Mouse (Mus musculus) olfactory bulb, adult 2 months (tissue): ENCODE data around the gene Bcas3. TPM values are rescaled to one million over a fixed set of nuclear protein-coding genes. Genes with fewer than 3 reads are reported as not detected.

ENCODE experiments used
- H3K27ac ChIP-seq: fragments of 200-500 bp; 2 replicates; pipeline ENCODE4 v1.5.1; 2012; ENCODE audit warnings: low read depth, low read length; ENCODE audit not compliant: insufficient read depth
- H3K4me1 ChIP-seq: fragments of 200-500 bp; 2 replicates; pipeline ENCODE4 v1.6.1; 2012; ENCODE audit warnings: low read length; ENCODE audit not compliant: control insufficient read depth, insufficient read depth
- H3K4me3 ChIP-seq: fragments of 200-500 bp; 2 replicates; pipeline ENCODE4 v1.5.1; 2012; ENCODE audit warnings: mild to moderate bottlenecking, low read depth, low read length, moderate library complexity; ENCODE audit not compliant: insufficient read depth
- CTCF ChIP-seq: fragments of 200-500 bp; IDR thresholded peaks from 2 replicates; pipeline ENCODE4 v1.5.1; 2012; ENCODE audit warnings: low read depth, mild to moderate bottlenecking, low read length, moderate library complexity; ENCODE audit not compliant: insufficient read depth
- POLR2A ChIP-seq: fragments of 200-500 bp; IDR thresholded peaks from 2 replicates; pipeline ENCODE4 v1.6.1; 2012; ENCODE audit warnings: mild to moderate bottlenecking, low read depth, low read length, moderate library complexity; ENCODE audit not compliant: insufficient read depth
- WGBS: fragments of 180-500 bp; shearing (Covaris S2); methylation state at CpG from one replicate; pipeline ENCODE4 v1.1.7; 2018; 5-methylcytosine and 5-hydroxymethylcytosine counted together
- polyA plus RNA-seq: library from polyadenylated mRNA; stranded (reverse); fragments of >200 nt; gene quantifications from 2 replicates; pipeline ENCODE4 v1.2.4, GENCODE M21; 2012; ENCODE audit warnings: low replicate concordance; ENCODE audit not compliant: missing spikeins, insufficient read depth, insufficient read length

The Bcas3 gene
- polyA plus RNA-seq, 1 experiment, result not detected

DNA sequence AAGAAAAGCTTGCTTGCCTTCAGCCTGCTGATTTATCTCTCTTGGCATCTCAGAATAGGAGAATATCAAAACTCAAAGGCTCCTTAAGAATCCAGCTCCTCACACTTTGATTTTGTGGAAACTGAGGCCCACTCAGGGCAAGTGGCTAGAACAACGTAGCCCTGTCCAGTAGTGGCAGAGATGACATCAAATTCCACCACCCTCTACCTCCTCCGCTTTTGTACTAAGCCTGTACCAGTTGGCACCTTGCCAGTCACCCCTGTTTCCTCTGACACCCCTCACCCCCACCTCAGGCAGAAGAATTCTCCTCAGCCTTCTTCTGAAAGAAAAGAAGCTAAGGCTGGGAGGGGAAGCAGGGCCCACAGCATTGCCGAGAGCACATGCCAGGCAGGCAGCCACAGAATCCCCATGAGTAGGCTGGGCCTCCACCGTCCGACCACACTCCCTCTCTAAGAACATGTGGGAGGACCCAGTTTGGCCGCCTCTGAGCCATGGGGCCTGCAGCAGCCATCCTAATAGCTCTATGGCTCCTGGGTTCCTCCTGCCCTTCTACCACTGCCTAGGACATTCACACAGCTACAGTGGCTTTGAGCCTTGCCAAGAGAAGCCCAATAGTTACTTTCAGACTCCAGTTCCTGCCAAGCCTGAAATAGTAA is 407.6 kb downstream of the Bcas3 start:
- Histone ChIP-seq H3K27ac (peak overlapping the region; percentile 78), H3K4me1 (peaks cover 21% of the 10 kb centered on the region), H3K4me3 (no peak overlapping the region)
- 34% methylated on average over 6 of the region's 6 CpGs for WGBS
- TF ChIP-seq POLR2A (no peak), CTCF (no peak)

DNA sequence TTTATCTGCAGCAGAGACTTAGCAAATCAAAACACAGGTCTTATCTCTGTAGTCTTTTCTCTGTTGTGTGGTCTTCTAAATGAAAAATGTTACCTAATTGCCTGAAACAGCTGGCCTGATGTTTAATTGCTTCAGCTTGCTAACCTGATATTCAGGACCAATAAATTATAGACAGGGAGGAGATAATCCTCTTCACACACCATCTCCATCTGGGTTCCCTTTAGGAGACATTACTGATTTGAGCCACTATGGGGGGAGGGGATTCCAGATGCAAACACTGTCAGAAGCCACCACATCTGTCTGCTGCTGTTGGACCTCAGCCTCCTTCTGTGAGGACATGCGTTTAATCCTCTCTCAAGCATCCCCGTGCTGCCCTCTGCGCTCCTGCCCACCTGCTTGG is 408.2 kb downstream of the Bcas3 start:
- no peak overlapping the region for H3K4me3 ChIP-seq
- H3K27ac ChIP-seq, result 0 out of 2 replicates have a peak overlapping the region, but pooled peaks have one; percentile 78
- WGBS, result 83% methylated on average over 3 of the region's 3 CpGs
- TF ChIP-seq CTCF, result no peak
- TF ChIP-seq POLR2A, result no peak
- H3K4me1 ChIP-seq, result peaks cover 23% of the 10 kb centered on the region

DNA sequence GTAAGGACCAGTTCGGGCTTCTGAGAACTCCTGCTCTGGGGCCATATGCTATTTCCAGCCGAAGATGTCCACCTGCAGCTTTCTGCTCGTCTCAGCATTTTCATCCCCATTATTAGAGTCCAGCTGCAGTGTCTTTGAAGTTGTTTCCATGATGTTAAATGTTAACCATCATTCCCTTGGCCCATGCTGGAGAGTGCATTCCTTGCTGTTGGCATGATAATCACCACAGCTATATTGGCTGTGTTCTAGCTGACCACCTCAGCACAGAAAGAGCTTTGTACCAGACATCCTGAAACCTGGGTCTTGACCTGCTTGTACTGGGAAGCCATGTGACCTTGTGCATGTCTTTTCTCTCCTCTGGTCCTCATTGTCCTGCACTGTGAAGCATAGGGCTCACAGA is 410.7 kb downstream of the Bcas3 start:
- no peak for TF ChIP-seq CTCF
- TF ChIP-seq POLR2A, result no peak
- 88% methylated on average over 3 of the region's 3 CpGs for WGBS
- H3K4me1 ChIP-seq, result peaks cover 24% of the 10 kb centered on the region
- no peak overlapping the region for H3K4me3 ChIP-seq
- H3K27ac ChIP-seq, result no peak overlapping the region

DNA sequence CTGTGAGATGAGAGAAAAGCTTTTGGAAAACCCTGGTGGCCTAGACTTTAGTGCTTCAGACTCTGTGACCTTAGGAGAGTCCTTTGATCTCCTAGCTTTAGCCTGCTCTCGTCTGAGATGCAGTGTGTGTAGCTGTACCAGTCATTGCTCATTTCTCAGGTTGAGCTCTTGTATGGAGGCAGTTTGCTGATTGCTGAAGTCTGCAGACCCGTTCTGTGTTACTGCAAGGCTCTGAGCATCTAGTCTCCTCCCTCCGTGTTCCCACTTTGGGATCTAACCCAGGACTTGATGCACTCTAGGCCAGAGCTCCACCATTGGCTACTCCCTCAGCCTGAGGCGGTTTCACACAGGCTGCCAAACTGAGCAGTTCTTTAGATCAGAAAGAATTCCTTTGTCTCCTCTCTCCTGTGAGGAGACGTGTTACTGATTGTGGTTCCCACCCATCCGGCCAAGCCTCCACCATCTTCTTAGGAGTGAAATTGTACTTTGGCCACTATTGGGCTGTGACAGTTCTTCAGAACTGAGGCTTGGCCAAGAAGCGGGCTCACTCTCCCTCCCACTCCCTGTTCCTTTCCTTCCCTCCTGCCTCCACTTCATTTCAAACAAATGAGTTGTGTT is 413.2 kb downstream of the Bcas3 start:
- no peak overlapping the region for H3K4me3 ChIP-seq
- H3K4me1 ChIP-seq, result peaks cover 12% of the 10 kb centered on the region
- TF ChIP-seq CTCF (no peak), POLR2A (no peak)
- H3K27ac ChIP-seq, result no peak overlapping the region
- 60% methylated on average over 7 of the region's 7 CpGs for WGBS

DNA sequence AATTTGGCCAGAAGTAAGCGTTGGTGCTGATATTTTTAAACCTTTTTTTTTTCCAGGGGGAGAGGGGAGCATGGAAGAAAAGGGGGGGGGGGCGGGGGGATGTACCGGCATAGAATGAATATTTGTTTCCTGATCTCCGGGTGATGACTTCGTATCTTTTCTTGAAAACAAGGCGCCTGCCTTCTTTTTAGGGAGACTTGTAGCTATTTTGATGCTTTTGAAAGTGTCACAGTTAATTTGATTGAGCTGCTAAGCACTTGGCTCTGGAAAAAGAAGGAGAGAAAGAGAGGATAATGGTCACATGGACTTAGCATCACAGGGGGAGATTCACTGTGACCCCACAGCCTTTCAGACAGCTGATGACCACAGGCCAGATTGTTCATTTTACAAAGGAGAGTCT is 413.8 kb downstream of the Bcas3 start:
- TF ChIP-seq POLR2A, result no peak
- no peak for TF ChIP-seq CTCF
- 50% methylated on average over 6 of the region's 6 CpGs for WGBS
- Histone ChIP-seq H3K4me3 (no peak overlapping the region), H3K4me1 (peaks cover 7% of the 10 kb centered on the region; the same call in 1 of the 2 replicates), H3K27ac (no peak overlapping the region)

DNA sequence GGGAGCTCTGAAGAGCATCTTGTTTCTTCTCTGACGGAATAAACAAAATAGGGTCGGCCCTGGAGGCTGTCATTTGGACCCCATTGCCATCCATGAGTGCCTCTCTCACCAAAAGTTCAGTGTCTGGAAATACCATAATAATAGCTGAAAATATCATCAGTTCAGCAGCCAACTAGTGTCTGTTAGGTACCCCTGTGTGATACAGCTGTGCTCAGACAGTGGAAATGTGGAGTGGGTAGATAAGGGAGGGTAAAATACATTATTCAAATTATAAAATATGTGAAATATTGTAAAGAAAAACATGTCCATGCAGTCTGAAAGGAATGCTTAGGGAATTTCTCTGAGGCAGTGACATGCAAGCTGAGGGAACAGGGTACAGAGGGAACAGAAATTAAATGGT is 416.8 kb downstream of the Bcas3 start:
- 94% methylated on average over 2 of the region's 2 CpGs for WGBS
- H3K4me3 ChIP-seq, result no peak overlapping the region
- H3K4me1 ChIP-seq, result peaks cover 7% of the 10 kb centered on the region; the same call in 1 of the 2 replicates
- no peak for TF ChIP-seq POLR2A
- no peak for TF ChIP-seq CTCF
- H3K27ac ChIP-seq, result no peak overlapping the region

DNA sequence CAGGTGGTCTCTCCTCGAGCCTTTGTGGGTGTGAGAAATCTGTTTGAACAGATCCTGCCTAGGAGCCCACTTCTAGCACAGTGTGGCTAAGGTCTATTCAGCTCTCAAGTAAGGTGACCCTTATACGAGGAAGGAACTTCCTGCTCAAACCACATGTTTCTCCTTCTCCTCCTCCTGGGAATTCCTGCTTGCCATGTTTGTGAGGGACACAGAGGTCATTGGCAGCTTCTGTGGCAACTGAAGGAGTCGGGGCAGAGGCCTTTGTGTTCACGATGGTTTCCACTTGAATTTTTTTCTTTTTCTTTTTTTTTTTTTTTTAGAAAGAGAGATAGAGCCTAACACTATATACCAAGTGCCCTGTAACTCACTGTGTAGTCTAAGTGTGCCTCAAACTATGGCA is 420.4 kb downstream of the Bcas3 start:
- Histone ChIP-seq H3K4me1 (no peaks in the 10 kb centered on the region), H3K27ac (no peak overlapping the region), H3K4me3 (no peak overlapping the region)
- TF ChIP-seq POLR2A (no peak), CTCF (no peak)
- WGBS, result 90% methylated on average over 4 of the region's 4 CpGs

DNA sequence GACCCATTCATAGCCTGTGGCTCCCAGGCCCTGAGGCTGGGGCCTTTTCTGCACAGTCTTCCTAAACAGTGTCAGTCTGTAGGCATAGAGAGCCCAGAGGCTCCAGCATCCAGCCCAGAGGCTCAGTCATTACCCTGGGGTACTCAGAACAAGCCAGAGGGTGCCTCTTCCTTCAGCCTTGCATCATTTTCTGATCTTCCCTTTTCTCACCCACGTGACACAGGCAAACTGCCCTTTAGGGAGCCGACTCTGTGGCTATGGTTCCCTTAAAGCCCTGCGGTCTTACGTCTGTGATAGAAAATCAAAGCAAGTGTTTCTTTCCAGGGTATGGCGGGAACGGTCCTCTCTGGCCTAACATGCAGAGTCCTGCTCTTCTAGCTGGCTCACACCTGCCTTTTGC is 421.7 kb downstream of the Bcas3 start:
- Histone ChIP-seq H3K4me3 (no peak overlapping the region), H3K4me1 (no peaks in the 10 kb centered on the region), H3K27ac (no peak overlapping the region)
- no peak for TF ChIP-seq CTCF
- TF ChIP-seq POLR2A, result no peak
- 94% methylated on average over 6 of the region's 6 CpGs for WGBS

DNA sequence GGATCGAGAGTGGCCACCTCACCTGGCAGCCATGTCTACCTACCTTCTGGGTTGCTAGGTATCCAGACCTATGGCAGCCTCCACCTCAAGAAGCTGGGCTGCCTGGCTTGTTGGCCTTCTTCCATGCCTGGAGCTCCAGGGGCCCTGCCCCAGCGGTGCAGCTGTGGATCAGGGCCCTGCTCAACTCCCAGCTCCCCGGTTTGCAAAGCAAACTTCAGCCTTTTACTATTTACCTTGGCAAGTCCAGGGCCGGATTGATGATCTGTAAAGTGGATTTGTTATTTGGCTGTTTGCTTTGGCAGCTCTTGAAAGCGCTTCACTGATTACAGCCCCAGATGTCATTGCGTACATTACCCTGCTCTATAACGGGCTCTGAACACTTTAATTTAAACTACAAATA is 422.5 kb downstream of the Bcas3 start:
- WGBS, result 74% methylated on average over 7 of the region's 7 CpGs
- TF ChIP-seq POLR2A, result no peak
- no peak for TF ChIP-seq CTCF

More for the DNA sequence above, 422.5 kb downstream of the Bcas3 start:
- H3K4me3 ChIP-seq, result no peak overlapping the region
- no peak overlapping the region for H3K27ac ChIP-seq
- H3K4me1 ChIP-seq, result peaks cover 2% of the 10 kb centered on the region
